Comparison of ENCODE assay signal across 7 mouse cellular contexts in the genomic region with DNA sequence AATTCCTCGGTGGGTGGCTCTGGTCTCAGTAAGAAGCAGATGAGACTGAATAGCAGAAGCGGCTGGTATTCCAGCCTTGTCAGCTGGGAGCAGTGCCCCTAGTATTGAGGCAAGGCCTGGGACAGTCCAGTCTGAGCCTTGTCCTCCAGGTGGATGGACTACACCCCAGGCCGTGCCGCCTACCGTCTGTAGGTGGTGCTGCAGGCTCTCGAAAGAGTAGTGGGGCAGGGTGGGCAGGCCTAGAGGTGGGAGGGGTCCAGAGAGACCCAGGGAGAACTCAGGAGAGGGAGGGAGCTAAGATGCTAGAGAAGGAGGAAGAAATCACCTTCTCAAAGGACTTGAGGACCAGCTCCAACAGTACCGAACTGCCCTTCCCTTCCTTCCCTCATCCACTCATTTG.
DNase-seq lines count a peak whose midpoint lies in the region.

No protein-coding gene starts in this region.

- no peaks in the 10 kb centered on the region for H3K9me3 ChIP-seq in embryonic facial prominence, embryonic 10.5 days

- peaks cover 50% of the 10 kb centered on the region for H3K27me3 ChIP-seq in embryonic facial prominence, embryonic 10.5 days (replicated peaks; ENCODE audit: low read depth, poor library complexity, severe bottlenecking)

- 16% methylated on average over 7 of the region's 7 CpGs for WGBS in embryonic facial prominence, embryonic 10.5 days

- no peak overlapping the region for H3K27ac ChIP-seq in embryonic facial prominence, embryonic 10.5 days (replicated peaks)

- no peak overlapping the region for H3K4me3 ChIP-seq in embryonic facial prominence, embryonic 10.5 days

- H3K36me3 ChIP-seq in embryonic facial prominence, embryonic 10.5 days (replicated peaks) = no peaks in the 10 kb centered on the region

- peaks cover 10% of the 10 kb centered on the region for H3K4me1 ChIP-seq in embryonic facial prominence, embryonic 10.5 days

- DNase-seq in layer of hippocampus, postnatal 14 days (ENCODE audit: low spot score in 2 of 2) = peak; percentile 31 to 39
- no peak for DNase-seq in layer of hippocampus, adult 18-20 months (ENCODE audit: low spot score in 2 of 2)
- DNase-seq in adrenal gland, postnatal 36 days = peak; percentile 45 to 51
- peak; percentile 77 for DNase-seq in embryonic facial prominence, embryonic 10.5 days (ENCODE audit: low spot score)
- peak; percentile 80 to 83 for DNase-seq in kidney, postnatal 4 days
- DNase-seq in testis, postnatal 10 days (ENCODE audit: low spot score) = peak; percentile 75
- no peak for DNase-seq in thymus, postnatal 0 days (ENCODE audit: low spot score)

Comparison
In these comparisons a context has a peak if more than half of its experiments do, and no peak if none do; other contexts are left out.
1. DNase-seq: peak in layer of hippocampus, postnatal 14 days (2 of 2), adrenal gland, postnatal 36 days (2 of 2), embryonic facial prominence, embryonic 10.5 days (single experiment), kidney, postnatal 4 days (2 of 2) and testis, postnatal 10 days (single experiment); none in layer of hippocampus, adult 18-20 months (0 of 2) and thymus, postnatal 0 days (single experiment).